Mouse (Mus musculus): ENCODE data around the gene Poc1b.

DNA sequence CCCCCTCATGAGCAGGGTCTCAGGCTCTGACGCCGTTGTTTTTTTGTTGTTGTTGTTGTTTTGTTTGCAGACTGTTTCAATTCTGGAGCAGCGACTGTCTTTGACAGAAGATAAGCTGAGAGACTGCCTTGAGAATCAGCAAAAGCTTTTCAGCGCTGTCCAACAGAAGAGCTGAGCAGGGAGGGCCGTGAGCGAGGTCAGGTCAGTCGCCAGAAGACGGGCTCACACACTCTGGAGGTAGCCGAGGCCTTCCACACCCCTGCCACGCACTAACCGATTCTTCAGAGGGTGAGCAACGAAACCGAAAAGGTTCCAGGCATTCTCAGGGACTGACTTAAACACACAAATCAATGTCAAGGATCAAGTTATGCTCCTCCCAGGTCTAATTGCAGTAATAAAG lies 89.7 kb downstream of the Poc1b start:
- TF ChIP-seq CTCF (IDR thresholded peaks at IDR 0.05; ENCODE audit: control insufficient read depth, insufficient read depth, low read length) (no peak), POLR2A (IDR thresholded peaks at IDR 0.05; ENCODE audit: borderline replicate concordance, control insufficient read depth, low read depth, low read length) (no peak)

Measured in bone marrow, adult 2 months (tissue).